Mouse (Mus musculus) testis, postnatal 10 days (tissue): ENCODE results near the gene Hmgcr.

Experiments
- DNase-seq: peaks from one replicate; pipeline ENCODE4 v3.0.0; 2021; ENCODE audit warnings: low spot score

The Hmgcr gene

DNA sequence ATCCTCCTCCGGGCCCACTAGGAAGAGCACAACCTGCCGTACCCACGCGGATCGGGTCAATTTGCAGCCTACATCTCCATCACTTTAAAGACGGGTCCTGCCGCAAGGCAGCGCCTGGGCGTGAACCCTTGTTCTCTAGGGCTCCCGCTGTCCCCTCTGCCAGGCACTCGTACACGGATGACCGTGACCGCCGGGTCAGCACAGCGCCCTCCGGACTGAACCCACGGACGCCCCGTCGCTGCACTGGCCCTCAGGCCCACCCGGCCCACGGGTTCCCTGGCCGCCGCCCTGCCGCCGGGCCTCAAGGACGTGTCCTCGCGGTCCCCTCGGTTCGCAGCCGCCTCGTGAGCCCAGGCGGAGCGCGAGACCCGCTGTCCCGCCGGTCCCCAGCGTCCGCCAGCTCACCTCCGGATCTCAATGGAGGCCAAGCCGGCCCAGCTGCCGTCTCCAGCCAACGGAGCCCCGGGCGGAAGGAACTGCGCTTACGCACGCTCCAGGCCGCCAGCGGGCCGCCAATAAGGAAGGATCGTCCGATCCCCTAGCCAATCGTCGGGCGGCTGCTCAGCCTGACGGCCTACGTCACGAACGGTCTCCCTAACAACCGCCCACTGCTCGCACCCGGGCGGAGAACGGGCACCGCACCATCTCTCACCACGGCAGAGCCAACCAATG lies at the start of gene Hmgcr:
TSS of gene Hmgcr (minus strand) at position 531 of the 672 bp plus-strand sequence.
- peak; percentile 95 for DNase-seq

DNA sequence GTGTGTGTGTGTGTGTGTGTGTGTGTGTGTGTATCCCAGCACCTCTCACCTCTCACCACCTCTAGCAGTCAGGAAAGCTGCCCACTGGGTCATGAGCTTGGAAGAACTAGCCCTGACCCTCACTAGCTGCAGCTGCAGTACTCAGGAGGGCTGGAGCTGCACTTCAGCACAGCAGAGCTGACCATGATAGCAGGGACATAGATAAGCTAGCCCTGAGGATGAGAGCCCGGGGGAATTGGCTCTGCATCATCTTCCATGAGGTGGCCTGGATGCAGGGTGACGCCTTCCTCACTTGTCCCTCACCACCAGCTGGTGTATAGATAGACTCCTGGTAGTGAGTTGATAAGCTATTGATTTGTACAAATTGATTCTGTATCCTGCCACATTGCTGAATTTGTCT lies 49.3 kb upstream of the Hmgcr start:
- no peak for DNase-seq

DNA sequence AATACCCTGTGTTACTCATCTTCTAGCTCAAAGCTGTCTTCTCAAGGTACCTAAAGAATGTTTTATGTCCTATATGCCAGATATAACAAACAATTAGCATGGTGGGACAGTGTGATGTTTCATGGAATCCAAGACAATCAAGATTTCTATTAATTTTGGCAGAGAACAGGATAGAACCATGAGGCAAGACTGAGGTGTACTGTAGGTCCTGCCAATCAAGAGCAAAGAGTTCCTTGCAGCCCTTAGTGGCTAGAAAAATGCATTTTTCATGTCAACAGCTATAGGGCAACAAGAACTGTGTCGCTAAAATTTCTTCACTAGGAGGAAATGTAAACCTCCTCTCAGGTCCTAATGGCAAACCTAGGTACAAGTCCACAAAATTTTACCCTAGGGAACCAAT lies 47.1 kb upstream of the Hmgcr start:
- DNase-seq: no peak

DNA sequence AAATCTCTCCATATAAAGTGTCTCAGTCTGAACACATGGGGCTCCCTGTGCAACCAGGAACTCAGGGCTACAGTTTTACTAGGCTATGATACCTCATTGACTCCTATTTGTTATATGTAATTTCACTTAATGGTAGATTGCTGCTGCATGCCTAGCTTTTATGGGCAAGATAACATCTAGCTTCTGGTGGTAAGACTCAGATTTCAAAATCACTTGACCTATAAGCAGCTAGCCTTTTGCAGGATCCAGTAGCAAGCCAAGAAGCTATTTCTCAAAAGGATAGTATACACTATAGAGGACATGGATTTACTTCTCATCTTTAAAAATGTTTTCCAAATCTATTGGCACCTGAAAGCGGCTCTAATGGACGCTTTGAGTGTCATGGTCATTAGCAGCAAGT lies 45.6 kb upstream of the Hmgcr start:
- no peak for DNase-seq

DNA sequence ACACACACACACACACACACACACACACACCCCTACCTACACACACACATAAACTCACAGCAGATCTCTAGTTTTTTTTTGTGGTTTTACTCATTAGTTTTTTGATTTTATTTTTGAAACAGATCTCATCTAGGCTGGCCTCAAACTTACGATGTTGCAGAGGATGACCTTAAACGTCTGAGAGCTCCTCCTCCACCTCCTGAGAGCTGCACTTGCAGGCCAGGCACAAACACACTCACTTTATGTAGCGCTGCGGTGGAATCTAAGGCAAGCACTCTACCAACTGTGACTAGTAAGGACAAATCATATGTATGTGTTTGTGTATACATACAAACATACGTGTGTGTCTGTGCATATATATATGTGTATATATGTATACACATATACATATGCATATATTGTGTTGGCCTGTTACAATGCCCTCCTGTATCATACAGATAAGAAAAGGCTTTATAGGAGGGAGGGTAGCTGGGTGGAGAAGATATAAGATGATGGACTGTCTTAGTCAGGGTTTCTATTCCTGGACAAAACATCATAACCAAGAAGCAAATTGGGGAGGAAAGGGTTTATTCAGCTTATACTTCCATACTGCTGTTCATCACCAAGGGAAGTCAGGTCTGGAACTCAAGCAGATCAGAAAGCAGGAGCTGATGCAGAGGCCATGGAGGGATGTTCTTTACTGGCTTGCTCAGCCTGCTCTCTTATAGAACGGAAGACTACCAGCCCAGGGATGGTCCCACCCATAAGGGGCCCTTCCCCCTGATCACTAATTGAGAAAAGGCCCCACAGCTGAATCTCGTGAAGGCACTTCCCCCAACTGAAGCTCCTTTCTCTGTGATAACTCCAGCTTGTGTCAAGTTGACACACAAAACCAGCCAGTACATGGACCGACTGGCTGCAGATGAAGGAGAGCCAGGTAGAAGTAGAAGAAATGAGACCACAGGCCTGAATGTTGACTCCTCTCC lies 38.8 kb upstream of the Hmgcr start:
- no peak for DNase-seq

DNA sequence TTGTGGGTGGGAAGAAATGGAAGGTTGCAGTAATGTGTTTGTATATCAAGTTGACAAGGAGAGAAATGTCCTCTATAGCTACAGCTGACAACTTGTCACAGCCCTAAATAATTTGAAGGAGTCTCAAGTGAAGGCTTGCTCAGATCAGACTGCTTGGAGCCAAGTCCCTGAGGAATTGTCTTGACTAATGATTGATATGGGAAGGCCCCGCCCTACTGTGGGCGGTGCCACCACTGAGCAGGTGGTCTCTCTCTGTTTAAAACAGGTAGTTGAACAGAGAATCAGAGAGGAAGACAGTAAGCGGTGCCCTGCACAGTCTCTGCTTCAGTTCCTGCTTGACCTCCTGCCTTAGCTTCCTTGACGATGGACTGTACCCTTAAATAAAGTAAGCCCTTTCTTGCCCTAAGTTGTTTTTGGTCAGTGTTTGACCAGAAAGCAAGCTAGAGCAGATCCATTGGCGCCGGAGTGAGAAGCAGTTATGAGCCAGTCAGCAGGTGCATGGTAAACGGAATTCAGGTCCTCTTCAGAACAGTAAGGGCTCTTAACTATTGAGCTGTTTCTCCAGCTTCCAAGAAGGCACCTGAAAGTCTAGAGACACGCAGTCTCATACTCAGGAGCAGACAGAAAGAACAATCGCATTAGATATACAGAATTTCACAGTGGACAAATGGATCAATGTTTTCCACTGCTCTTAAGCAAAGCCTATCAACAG lies 32.0 kb upstream of the Hmgcr start:
- no peak for DNase-seq

DNA sequence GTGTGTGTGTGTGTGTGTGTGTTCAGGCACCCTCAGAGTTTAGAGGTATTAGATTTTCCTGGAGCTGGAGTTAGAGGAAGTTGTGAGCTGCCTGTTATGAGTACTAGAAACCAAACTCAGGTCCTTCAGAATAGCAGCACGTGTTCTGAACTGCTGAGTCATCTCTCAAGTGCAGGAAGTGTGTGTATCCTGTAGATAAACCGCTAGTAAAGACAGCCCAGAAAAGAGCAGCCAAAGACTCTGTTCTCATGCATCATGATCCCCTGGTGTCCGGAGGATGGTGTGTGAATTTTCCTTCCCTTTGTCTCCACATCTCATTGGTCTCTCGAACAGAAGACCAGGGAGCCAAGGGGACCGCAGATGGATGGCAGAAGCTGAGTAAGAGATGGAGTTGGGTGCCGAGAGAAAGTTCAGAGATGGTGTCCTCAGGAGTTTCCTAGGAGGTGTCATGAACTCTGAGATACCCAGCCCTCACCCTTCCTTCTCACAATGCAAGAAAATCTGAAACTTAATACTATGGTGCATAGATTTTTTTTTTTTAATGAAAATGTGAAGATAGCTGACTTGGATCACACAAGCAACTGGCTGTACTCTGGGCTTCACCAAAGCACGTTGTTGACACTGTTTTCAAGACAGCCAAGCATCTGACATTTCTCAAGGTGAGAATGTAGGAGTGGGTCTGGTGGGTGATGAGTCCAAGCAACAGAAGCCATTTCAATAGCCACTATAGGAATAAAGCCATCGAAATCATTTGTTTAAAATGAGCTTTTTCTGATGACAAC lies 27.3 kb upstream of the Hmgcr start:
- DNase-seq: no peak

DNA sequence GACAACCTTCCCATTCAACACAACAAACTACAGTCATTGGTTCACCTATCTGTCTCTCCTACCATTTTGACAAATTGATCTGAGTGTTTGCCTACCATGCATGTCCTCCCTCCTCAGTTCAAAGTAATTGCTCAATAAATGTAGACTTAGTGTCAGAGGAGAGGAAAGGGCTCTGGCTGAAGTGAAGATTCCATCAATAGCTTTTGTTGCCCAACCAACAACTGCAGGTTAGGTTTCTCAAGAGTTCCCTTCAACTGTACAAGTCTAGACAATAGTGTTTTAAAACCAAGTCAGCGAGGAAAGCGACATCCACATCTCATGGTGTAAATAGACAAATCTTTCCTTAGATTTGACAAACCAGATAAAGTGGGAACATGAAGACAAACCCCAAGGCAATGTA lies 24.7 kb upstream of the Hmgcr start:
- no peak for DNase-seq

DNA sequence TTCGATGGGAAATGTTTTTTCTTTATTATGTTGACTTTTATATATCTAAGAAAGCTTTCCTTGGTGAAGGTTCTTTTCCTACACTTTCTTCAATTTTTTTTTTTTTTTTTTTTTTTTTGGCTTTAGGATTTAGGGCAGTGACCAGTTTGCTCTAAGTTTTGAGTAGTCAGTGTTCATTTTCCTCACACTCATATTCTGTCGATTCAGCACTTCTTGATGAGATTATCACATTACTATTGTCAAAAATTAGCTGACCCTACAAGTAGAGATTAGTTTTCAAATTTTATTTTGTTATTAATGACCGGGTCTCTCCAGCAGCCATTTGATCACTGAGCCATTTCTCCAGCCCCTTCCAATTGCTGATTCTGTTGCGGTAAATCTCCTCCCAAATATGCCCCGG lies 19.2 kb upstream of the Hmgcr start:
- DNase-seq: no peak

DNA sequence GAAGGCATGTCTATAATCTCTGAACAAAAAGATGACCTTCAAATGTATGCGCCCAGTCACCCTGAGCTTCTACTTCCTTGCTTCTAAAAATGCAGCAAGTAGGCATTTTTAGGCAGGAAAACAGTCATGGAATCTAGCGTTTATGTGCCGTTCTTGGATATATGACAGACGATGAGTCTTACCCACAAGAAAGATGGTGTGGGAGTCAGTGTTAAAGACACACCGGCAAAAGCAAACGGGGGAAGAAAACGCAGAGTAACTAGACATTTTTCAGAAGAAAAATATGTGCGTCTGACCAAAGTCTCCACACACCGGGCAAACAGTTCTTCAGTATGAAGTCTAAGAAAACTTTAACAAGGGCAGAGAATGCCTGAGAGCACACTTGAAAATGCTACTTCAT lies 16.5 kb upstream of the Hmgcr start:
- DNase-seq: no peak

DNA sequence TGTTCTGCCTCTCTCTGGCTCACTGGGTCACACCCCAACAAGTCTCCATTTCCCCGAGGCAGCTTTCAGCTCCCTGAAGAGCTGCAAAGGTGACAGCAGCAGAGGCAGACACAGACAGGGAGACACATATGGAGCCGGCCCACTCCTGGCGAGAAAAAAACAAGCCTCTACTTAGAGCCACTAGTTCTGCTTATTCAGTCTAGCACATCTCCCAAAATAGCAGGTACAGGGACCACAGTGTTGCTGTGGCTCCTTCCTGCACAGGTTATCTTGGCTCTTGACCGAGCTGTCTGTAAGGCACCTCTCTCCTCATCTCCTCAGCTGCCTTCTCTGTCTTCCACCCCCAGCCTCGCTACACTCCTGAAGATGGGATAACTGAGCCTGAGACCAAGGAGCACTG lies 14.0 kb upstream of the Hmgcr start:
- DNase-seq: no peak

DNA sequence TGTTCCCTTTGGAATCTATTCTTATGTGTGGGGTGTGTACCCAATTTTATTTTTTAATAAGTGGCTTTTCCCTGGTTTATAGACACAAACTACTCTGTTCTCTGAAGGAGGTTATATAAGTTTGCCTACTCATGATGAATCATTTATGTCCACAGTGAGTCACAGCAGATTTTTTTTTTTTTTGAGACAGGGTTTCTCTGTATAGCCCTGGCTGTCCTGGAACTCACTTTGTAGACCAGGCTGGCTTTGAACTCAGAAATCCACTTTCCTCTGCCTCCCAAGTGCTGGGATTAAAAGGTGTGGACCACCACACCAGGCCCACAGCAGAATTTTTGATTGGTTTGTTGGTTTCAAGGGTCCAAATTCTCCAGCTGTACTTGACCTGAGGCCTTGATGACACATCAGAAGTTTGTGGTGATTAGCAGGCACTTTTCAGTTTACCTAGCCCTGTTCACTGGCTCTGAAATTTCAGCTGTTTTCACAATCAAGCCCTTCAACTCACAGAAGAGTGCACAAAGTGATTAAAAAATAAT lies 10.4 kb upstream of the Hmgcr start:
- DNase-seq: no peak

DNA sequence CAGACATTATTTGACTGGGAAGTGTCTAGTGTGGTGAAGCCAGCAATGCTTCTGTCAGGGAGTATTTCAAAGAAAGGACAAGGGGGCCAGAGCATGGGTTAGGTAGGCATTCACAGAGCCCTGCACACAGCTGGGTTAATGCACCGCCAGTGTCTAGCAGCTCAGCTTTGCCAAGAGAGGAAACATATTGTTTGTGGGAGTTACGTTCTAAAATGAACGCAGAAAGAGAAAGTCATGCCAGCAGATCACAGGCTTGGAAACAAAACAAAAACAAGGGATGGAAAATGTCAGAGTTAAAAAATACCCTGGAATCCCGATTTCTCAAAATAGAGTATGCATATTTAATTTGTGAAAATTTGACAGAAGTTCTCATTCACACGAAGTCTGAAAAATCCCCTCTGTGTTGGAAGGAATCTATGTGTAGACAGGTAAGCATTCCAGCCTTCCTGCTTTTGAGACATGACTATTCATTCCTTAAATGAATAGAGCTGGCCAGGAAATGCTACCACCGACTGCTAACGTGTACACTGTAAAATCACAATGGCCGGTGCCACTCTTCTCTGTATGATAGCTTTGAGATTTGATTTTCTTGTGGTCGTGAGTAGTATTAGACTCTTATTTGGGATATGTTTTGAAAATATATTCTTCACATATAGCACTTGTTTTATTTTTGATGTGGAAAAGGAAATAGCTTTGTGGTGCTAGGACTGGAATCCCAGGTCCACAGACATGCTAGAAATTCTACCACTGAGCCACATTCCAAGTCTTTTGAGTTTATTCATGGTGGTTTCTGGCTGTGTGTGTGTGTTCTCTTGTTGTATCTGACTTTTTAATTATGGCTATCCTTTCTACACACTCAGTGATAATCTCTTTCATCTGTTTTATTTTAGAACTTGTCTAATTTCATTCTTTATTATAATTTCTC lies 9.7 kb upstream of the Hmgcr start:
- no peak for DNase-seq

DNA sequence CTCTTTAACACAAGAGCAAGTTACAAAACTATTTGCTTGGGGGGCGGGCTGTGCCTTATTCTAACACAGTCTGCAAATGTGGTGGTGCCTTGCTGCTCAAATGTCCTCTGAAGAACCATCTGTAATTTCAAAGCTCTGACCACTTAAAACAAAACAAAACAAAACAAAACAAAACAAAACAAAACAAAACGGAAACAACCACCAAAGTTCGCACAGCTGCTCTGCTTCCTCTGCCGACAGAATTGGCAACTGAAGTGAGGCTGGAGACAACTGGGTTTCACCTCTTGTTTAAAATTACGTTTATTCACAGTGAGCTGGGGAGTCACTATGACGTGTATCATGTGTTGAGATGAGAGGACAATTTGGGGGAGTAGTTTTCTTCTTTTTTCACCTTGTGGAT lies 7.9 kb upstream of the Hmgcr start:
- DNase-seq: no peak

DNA sequence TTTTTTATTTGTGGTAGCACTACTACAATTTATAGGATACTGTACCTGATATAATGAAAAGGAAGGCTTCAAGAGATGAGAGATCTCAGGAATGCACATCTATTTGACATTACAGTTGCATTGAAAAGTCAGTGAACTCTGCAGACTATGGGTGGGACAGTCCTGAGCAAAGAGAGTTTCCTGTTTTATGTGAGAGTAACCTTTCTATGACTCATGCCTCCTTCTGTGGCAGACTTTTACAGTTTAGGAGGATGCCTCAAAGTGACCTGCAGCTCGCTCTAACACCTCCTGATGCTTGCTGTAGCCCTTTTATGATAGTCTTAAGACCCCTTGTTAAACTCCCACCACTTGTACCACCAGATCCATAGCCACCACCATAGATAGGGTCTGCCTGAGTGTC lies 6.3 kb upstream of the Hmgcr start:
- DNase-seq: no peak

DNA sequence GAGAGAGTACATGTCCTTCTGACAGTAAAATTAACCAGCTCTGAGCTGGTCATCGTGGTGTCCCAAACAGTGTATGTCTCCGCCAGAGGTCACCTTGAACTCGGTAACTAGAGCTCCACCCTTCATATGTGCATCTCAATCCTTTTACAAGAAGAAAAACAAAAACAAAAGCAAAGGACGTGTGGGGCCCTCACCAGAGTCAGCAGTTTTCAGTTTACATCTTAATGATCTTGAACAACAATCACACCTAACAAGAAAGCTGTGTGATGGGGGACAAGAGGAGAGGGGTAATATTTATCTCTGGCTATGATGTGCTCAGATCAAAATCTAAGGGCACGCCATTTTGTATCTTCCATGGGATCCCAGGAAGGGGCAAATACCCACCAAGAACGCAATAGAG lies 5.0 kb upstream of the Hmgcr start:
- DNase-seq: no peak

DNA sequence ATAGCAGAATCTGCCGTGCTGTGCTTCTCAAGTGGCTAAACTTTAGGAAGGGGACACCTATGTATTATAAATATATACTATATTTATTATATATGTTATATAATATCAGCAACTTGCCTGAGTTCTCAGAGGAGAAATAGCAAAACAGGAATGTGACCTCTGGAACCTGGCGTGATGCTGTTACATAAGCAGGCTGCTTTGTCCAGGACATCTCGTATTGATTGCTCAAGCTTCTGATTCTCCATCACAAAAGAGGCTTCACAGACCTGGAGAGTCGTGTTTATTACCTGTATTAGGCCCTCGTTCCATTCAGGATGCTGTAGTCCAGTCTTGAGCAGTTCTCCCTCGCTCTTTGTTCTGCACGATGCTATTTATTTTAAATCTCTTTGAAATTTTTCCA lies 3.1 kb upstream of the Hmgcr start:
- DNase-seq: no peak

DNA sequence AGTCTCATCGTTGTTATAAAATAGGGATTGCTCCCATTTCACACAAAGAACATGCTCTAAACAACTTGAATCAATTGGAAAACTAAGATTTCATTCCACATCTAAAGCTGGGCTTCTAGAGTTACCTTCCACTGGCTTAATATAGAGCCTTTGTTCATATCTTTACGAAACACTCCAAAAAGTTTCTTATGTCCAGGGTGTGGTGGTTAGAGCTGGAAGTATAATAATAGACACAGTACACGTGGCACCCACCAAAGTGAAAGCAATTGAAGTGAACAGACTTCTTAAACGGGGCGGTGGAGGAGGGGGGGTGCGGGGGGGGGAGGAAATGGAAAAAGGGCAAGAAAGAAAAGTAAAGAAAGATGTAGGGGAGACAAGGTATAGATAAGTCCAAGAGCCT lies 1.5 kb upstream of the Hmgcr start:
- DNase-seq: no peak

DNA sequence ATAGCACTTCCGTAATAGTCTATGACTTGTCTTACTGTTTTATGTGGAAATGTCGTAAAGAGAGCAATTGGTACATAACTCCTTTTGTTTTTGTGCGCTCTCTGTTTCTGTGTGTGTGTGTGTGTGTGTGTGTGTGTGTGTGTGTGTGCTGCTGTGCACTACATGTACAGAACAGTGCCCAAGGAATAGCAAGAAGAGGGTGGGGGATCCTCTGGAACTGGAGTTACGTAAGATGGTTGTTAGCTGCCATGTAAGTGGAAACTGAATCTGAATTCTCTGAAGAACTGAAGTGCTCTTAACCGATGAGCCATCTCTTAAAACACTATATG lies 1.1 kb upstream of the Hmgcr start:
- no peak for DNase-seq

DNA sequence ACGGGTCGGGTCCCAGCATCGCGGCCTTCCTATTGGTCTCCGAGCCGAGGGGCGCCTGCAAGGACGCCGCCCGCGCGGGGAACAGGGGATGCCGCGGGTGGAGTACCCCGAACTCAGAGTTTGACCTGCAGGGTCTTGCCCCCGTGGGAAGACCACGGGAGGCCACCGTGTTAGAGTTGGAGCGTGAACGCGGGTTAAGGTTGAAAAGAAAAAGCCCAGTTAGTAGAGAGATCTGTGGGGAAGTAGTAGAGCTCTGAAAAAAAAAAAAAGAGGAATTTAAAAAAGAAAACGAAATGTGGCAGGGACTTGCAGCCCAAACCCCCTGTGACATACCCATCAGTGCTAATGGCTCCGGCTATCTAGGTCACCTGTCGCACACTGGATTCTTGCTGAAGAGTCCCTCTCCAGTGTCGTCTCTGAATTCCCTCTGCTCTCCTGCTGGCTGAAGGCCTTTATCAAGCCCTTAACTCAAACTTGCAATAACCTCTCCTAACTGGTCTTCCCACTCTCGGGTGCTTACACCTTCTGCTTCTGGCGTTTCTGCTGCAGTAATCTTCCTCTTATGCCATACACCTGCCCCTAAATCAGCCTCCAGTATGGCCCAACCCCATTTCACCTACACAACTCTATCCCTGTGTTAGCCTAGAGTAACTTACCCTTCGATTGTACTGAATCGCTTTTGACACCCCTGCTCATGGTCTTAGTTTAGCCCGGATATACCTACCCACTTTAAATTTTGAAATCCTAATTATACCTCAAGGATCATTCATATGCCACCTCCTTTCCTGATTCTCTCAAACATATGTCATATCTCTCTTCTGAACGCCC lies 556 bp upstream of the Hmgcr start:
- no peak for DNase-seq
